Mouse (Mus musculus) spleen, adult 2 months (tissue): Measurements from ENCODE around the gene Astn2. TPM values are rescaled to one million over a fixed set of nuclear protein-coding genes. Genes with fewer than 3 reads are reported as not detected.

Experiments used
- DNase-seq, 2 experiments: peaks; one replicate each; pipeline versions ENCODE4 v3.0.0 to v3.0.0-alpha.2; 2012 to 2021; ENCODE audit warnings: low spot score in 2 of 2, low read depth in 1 of 2
- H3K27ac ChIP-seq: fragments of 200-500 bp; 2 replicates; pipeline ENCODE4 v1.5.1; 2012; ENCODE audit warnings: low read length, inconsistent platforms; ENCODE audit not compliant: insufficient read depth
- H3K27me3 ChIP-seq: fragments of 200-500 bp; 2 replicates; pipeline ENCODE4 v1.6.1; 2012; ENCODE audit warnings: mild to moderate bottlenecking, moderate library complexity, low read length, inconsistent platforms; ENCODE audit not compliant: control insufficient read depth, insufficient read depth
- H3K36me3 ChIP-seq: fragments of 200-500 bp; 2 replicates; pipeline ENCODE4 v1.6.1; 2012; ENCODE audit warnings: mild to moderate bottlenecking, low read length, inconsistent platforms; ENCODE audit not compliant: control insufficient read depth, insufficient read depth
- H3K4me1 ChIP-seq: fragments of 200-500 bp; 2 replicates; pipeline ENCODE4 v1.6.1; 2011; ENCODE audit warnings: inconsistent platforms; ENCODE audit not compliant: control insufficient read depth, insufficient read depth, insufficient read length
- H3K4me3 ChIP-seq: fragments of 200-500 bp; 2 replicates; pipeline ENCODE4 v1.5.1; 2011; ENCODE audit warnings: mild to moderate bottlenecking, inconsistent platforms; ENCODE audit not compliant: insufficient read depth, insufficient read length; ENCODE audit errors: extremely low read depth
- CTCF ChIP-seq: fragments of 200-500 bp; IDR thresholded peaks from 2 replicates; pipeline ENCODE4 v1.5.1; 2011; ENCODE audit warnings: mild to moderate bottlenecking, inconsistent platforms; ENCODE audit not compliant: insufficient read depth, insufficient read length, insufficient replicate concordance; ENCODE audit errors: extremely low read depth
- POLR2A ChIP-seq: fragments of 200-500 bp; IDR thresholded peaks from 2 replicates; pipeline ENCODE4 v1.6.1; 2011; ENCODE audit warnings: low read depth, low read length, inconsistent platforms
- WGBS: fragments of 180-500 bp; shearing (Covaris S2); methylation state at CpG from one replicate; pipeline ENCODE4 v1.1.7; 2018; 5-methylcytosine and 5-hydroxymethylcytosine counted together
- polyA plus RNA-seq: library from polyadenylated mRNA; depleted of rRNA; stranded (reverse); fragments of >200 nt; gene quantifications from 2 replicates; pipeline ENCODE4 v1.2.3, GENCODE M21; 2012

Gene Astn2
- polyA plus RNA-seq, 1 experiment: 3.9 TPM

GRCm38 (mm10) chr4:65885921-65886320 is 518.5 kb downstream of the Astn2 start:
- H3K27me3 ChIP-seq: no peaks in the 10 kb centered on the region
- H3K27ac ChIP-seq: no peak overlapping the region
- no peaks in the 10 kb centered on the region for H3K36me3 ChIP-seq
- TF ChIP-seq POLR2A (no peak), CTCF (no peak)
- WGBS: 68% methylated on average over 3 of the region's 3 CpGs
- no peaks in the 10 kb centered on the region for H3K4me1 ChIP-seq
- no peak overlapping the region for H3K4me3 ChIP-seq
- no peak for DNase-seq

GRCm38 (mm10) chr4:65874236-65874781 is 530.1 kb downstream of the Astn2 start:
- no peak for TF ChIP-seq CTCF
- TF ChIP-seq POLR2A: no peak

DNA sequence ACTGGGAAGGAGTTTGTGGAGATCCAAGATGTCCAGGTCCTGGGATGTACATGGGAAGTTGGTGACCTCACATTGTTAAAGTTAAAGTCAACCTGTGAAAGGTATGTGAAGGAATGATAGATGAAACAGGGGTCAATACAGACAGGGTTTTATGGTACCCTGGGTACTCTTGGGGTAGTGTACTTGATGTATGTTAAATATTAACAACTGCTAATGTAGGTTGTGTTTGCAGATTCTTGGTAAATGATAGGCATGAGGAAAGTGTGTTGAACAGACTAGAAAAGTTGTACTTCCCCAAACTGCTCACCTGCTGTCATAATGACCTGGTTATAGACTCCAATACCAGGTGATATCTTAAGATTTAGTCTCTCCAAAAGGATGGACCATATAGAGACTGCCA is 539.9 kb downstream of the Astn2 start:
- TF ChIP-seq CTCF (no peak), POLR2A (no peak)
- Histone ChIP-seq H3K27me3 (no peaks in the 10 kb centered on the region), H3K27ac (no peak overlapping the region), H3K36me3 (no peaks in the 10 kb centered on the region), H3K4me1 (no peaks in the 10 kb centered on the region), H3K4me3 (no peak overlapping the region)
- DNase-seq: no peak

More at GRCm38 (mm10) chr4:65874236-65874781, 530.1 kb downstream of the Astn2 start:
- no peaks in the 10 kb centered on the region for H3K27me3 ChIP-seq
- 81% methylated on average over 2 of the region's 2 CpGs for WGBS
- H3K36me3 ChIP-seq: no peaks in the 10 kb centered on the region
- no peak overlapping the region for H3K4me3 ChIP-seq
- H3K27ac ChIP-seq: no peak overlapping the region
- no peak for DNase-seq
- H3K4me1 ChIP-seq: no peaks in the 10 kb centered on the region

- no peaks in the 10 kb centered on the region for H3K4me1 ChIP-seq
- DNase-seq: no peak
- TF ChIP-seq POLR2A: no peak
- TF ChIP-seq CTCF: no peak
- H3K27ac ChIP-seq: no peak overlapping the region
- H3K4me3 ChIP-seq: no peak overlapping the region
- 81% methylated on average over 2 of the region's 2 CpGs for whole genome bisulfite sequencing
- no peaks in the 10 kb centered on the region for H3K27me3 ChIP-seq
- H3K36me3 ChIP-seq: no peaks in the 10 kb centered on the region
These were observed 561.2 kb downstream of the Astn2 start for GRCm38 (mm10) chr4:65843191-65843590.

- TF ChIP-seq CTCF: no peak
- no peak for TF ChIP-seq POLR2A
- no peak for DNase-seq
- 83% methylated on average over 9 of the region's 9 CpGs for WGBS
- Histone ChIP-seq H3K27ac (no peak overlapping the region), H3K27me3 (no peaks in the 10 kb centered on the region), H3K4me1 (no peaks in the 10 kb centered on the region), H3K4me3 (no peak overlapping the region), H3K36me3 (no peaks in the 10 kb centered on the region)
These were observed 564.8 kb downstream of the Astn2 start for GRCm38 (mm10) chr4:65839550-65840000.

DNA sequence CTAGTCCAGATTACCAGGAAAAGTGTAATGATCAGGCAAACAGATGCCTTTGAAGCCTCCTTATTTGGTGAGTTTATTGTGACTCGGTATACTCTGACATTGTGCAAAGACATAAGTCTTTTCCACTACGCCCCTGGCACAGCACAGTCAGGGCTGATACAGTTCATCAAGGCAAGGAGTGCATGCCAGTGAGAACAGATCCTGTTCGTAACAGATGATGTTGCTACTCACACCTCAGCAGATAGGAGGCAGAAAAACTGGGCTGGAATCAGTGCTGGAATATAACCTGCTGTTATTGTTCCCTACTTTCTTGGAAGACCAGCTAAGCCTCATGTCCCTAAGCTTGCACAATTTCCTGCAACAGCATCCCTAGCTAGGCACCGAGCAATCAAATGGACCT is 565.6 kb downstream of the Astn2 start:
- Histone ChIP-seq H3K27ac (no peak overlapping the region), H3K4me3 (no peak overlapping the region), H3K4me1 (no peaks in the 10 kb centered on the region), H3K36me3 (no peaks in the 10 kb centered on the region), H3K27me3 (no peaks in the 10 kb centered on the region)
- WGBS: 87% methylated on average over 4 of the region's 4 CpGs
- no peak for DNase-seq
- TF ChIP-seq POLR2A (no peak), CTCF (no peak)

GRCm38 (mm10) chr4:65832971-65833370 is 571.4 kb downstream of the Astn2 start:
- DNase-seq: no peak
- H3K4me3 ChIP-seq: no peak overlapping the region
- H3K27ac ChIP-seq: no peak overlapping the region
- TF ChIP-seq POLR2A (no peak), CTCF (no peak)
- H3K4me1 ChIP-seq: no peaks in the 10 kb centered on the region
- no peaks in the 10 kb centered on the region for H3K27me3 ChIP-seq
- 80% methylated on average over 1 of the region's 1 CpGs for WGBS
- no peaks in the 10 kb centered on the region for H3K36me3 ChIP-seq
